Mouse (Mus musculus) cerebellum, adult 2 months (tissue): Measurements from ENCODE around the gene Slc12a8. TPM values are rescaled to one million over a fixed set of nuclear protein-coding genes. Genes with fewer than 3 reads are reported as not detected.
"Not testable (repeated sequence)": the region's sequence is repeated elsewhere in the genome, so short reads cannot be mapped to it uniquely, and the experiment has no call there.

ENCODE experiments used
- DNase-seq, 2 experiments: peaks; one replicate each; pipeline ENCODE4 v3.0.0; 2021
- H3K27ac ChIP-seq: fragments of 200-500 bp; 2 replicates; pipeline ENCODE4 v1.5.1; 2012; ENCODE audit warnings: low read length, control low read depth, inconsistent platforms; ENCODE audit not compliant: insufficient read depth
- H3K27me3 ChIP-seq: fragments of 200-500 bp; 2 replicates; pipeline ENCODE4 v1.6.1; 2012; ENCODE audit warnings: inconsistent platforms, mild to moderate bottlenecking, low read length, moderate library complexity; ENCODE audit not compliant: control insufficient read depth, insufficient read depth
- H3K4me1 ChIP-seq: fragments of 200-500 bp; 2 replicates; pipeline ENCODE4 v1.6.1; 2011; ENCODE audit warnings: low read length; ENCODE audit not compliant: control insufficient read depth, insufficient read depth
- H3K4me3 ChIP-seq: fragments of 200-500 bp; replicated peaks from 2 replicates; pipeline ENCODE3; 2011; ENCODE audit warnings: mild to moderate bottlenecking, low read depth, low read length, control low read depth; ENCODE audit not compliant: insufficient read depth
- CTCF ChIP-seq: fragments of 200-500 bp; IDR thresholded peaks from 2 replicates; pipeline ENCODE4 v1.5.1; 2011; ENCODE audit warnings: low read depth, mild to moderate bottlenecking, control low read depth, low read length, moderate library complexity, borderline replicate concordance; ENCODE audit not compliant: insufficient read depth
- POLR2A ChIP-seq: fragments of 200-500 bp; IDR thresholded peaks from 2 replicates; pipeline ENCODE4 v1.6.1; 2011; ENCODE audit warnings: low read length, control low read depth, borderline replicate concordance; ENCODE audit not compliant: insufficient read depth
- WGBS: fragments of 180-500 bp; shearing (Covaris S2); methylation state at CpG from one replicate; pipeline ENCODE4 v1.1.7; 2018; 5-methylcytosine and 5-hydroxymethylcytosine counted together
- polyA plus RNA-seq: library from polyadenylated mRNA; depleted of rRNA; stranded (reverse); fragments of >200 nt; gene quantifications from 2 replicates; pipeline ENCODE4 v1.2.3, GENCODE M21; 2012

Slc12a8 gene
- polyA plus RNA-seq, 1 experiment, result 4.9 TPM

DNA sequence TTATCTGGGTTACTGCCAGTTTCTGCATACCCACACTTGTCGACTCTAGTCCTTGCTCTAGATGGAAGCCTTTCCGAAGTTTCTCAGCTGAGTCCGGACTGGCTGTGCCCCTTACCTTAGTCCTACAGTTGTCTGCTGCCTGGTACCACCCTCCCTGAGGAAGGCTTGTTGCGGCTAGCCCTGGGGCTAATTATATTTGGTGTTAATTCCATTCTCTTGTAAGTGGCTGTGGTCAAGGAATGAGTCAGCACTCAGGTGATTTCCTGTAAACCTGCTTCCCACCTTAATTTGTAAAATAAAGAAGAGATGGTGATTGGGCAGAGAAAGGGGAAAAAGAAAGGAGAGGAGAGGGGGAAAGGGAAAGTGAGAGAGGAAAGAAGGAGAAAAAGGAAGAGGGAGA lies 9.0 kb upstream of the Slc12a8 start:
- 91% methylated on average over 4 of the region's 4 CpGs for WGBS
- Histone ChIP-seq H3K4me3 (no peak overlapping the region), H3K27ac (no peak overlapping the region), H3K4me1 (no peaks in the 10 kb centered on the region), H3K27me3 (no peaks in the 10 kb centered on the region)
- TF ChIP-seq POLR2A (no peak), CTCF (no peak)
- no peak for DNase-seq

DNA sequence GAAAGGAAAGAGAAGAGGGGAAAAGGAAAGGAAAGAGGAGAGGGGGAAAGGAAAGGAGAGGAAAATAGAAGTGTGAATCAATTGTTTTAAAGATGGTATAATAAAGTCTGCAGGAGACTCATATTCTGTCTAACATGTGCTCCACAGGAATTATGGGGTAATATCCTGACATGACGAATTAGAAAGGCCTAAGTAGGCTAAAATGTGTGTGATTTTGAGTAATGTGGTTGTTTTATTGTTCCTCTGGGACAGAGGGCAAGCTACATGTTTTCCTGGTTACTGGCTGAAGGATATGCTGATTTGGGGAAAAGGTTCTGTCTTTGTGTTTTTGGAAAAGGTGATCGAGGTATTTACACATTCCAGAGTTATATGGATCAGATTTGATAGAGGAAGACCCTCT lies 7.9 kb upstream of the Slc12a8 start:
- not testable (repeated sequence) for H3K27me3 ChIP-seq, H3K4me3 ChIP-seq, H3K4me1 ChIP-seq, H3K27ac ChIP-seq, DNase-seq
- 89% methylated on average over 2 of the region's 2 CpGs for WGBS

DNA sequence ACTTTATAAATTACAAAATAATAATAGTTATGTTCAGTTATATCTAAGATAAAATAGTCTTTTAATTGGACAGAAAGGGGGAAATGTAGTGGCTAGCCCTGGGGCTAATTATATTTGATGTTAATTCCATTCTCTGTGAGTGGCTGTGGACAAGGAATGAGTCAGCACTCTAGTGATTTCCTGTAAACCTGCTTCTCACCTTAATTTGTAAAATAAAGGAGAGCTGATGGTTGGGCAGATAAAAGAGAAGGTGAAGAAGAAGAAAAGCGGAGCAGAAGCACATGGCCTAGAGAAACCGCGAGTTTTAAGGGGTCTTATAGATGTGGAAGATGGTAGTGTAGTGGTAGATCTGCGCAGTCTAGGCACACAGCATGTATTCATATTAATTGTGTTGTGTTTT lies 6.3 kb upstream of the Slc12a8 start:
- H3K4me1 ChIP-seq, DNase-seq, H3K27ac ChIP-seq, H3K27me3 ChIP-seq, H3K4me3 ChIP-seq: not testable (repeated sequence)
- WGBS, result 94% methylated on average over 4 of the region's 4 CpGs

DNA sequence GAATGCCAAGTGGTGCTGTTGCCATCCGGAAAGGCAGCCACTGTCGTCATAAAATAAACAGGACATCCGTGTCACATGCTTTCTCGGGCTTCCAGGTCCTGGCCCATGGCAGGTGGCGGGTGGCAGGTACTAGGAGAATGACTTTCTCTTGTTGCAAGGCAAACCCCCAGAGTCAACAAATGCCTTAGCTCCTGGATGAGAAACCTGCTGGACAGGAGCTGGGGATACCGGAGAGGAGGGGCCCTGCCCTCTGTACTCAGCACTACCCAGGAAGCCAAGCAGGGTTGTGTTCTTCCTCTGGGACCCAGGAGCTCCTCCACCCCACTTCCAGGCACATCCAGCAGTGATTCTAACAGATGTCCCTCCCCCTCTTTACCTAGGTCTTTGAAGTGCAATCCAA lies 4.6 kb upstream of the Slc12a8 start:
- 82% methylated on average over 6 of the region's 6 CpGs for WGBS
- TF ChIP-seq POLR2A (no peak), CTCF (no peak)
- H3K4me1 ChIP-seq, result peaks cover 5% of the 10 kb centered on the region; the same call in 1 of the 2 replicates
- H3K4me3 ChIP-seq, result no peak overlapping the region
- no peaks in the 10 kb centered on the region for H3K27me3 ChIP-seq
- no peak for DNase-seq
- H3K27ac ChIP-seq, result no peak overlapping the region

DNA sequence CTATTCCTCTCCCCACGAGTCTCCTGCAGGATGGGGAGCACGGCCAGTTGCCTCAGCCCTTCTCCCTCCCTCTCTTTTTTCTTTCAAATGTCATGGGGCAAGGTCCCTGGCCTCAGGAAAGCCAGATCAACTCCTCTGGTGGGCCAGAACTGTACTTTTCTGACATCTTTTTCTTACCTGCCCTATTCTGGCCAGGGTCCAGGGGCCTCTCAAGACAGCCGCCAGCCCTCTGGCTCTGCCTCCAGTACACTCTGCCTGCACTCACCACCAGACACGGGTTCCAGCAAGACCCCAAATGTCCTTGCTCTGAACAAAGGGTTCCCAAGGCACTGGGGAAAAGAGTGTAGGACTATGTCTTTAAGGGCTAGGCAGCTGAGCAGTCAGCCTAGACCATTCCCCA lies 499 bp downstream of the Slc12a8 start:
- DNase-seq, result peak; percentile 27 to 42
- WGBS, result 16% methylated on average over 4 of the region's 4 CpGs
- Histone ChIP-seq H3K27me3 (no peaks in the 10 kb centered on the region), H3K4me1 (peaks cover 21% of the 10 kb centered on the region; the same call in 1 of the 2 replicates), H3K4me3 (peak overlapping the region; percentile 55), H3K27ac (no peak overlapping the region)
- no peak for TF ChIP-seq CTCF
- TF ChIP-seq POLR2A, result no peak

DNA sequence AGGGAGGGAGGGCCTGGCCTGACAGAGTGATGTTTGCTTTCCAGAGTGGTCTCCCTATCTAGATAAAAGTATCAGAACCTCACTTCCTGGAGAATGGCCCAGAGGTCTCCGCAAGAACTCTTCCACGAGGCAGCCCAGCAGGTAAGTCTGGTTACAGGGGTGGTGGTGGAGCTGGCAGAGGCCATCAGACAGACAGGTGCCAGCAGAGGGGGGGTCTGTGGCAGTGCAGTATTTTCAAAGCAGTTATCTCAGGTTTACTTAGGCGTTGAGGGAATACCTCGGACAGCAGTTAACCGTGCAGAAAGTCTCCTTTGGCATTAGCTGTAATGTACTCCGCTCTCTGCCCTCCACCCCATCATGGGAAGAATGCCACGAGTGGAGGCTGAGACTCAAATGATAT lies 1.1 kb downstream of the Slc12a8 start:
- Histone ChIP-seq H3K27me3 (no peaks in the 10 kb centered on the region), H3K27ac (no peak overlapping the region), H3K4me1 (peaks cover 21% of the 10 kb centered on the region; the same call in 1 of the 2 replicates), H3K4me3 (no peak overlapping the region)
- no peak for DNase-seq
- TF ChIP-seq POLR2A (no peak), CTCF (no peak)
- WGBS, result 61% methylated on average over 7 of the region's 7 CpGs

DNA sequence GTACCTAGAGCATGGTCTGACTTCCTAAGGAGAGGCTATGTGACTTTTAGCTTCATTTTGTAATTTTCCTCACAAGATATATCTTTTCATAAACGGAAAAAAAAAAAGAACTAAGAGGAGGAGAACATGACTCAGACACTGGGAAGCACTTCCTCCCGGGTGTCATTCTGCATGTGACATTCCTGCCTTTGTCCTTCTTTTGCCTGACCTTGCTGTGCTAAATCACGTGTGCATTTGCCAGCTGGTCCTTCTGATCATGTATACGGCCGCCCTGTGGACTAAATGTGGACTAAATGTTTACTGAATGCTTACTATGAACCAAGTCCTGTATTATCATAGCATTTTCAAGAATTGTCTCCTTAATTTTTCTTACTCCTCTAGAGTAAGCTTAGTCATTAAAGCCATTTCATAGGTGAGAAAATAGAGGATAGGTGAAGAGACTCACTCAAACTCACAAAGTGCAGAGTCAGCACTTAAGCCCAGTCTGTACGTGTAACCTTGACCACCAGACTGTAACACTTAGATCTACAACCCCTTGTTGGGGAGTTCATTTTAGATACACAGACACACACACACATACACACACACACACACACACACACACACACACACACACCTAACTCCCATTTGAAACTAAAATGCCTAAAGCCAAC lies 2.9 kb downstream of the Slc12a8 start:
- Histone ChIP-seq H3K27me3 (no peaks in the 10 kb centered on the region), H3K4me1 (peaks cover 21% of the 10 kb centered on the region; the same call in 1 of the 2 replicates), H3K4me3 (no peak overlapping the region), H3K27ac (no peak overlapping the region)
- peak in 1 of 2 experiments; percentile 52 for DNase-seq
- TF ChIP-seq CTCF, result peak; percentile 4; the same call in 1 of the 2 replicates
- TF ChIP-seq POLR2A, result no peak
- WGBS, result 22% methylated on average over 6 of the region's 6 CpGs

DNA sequence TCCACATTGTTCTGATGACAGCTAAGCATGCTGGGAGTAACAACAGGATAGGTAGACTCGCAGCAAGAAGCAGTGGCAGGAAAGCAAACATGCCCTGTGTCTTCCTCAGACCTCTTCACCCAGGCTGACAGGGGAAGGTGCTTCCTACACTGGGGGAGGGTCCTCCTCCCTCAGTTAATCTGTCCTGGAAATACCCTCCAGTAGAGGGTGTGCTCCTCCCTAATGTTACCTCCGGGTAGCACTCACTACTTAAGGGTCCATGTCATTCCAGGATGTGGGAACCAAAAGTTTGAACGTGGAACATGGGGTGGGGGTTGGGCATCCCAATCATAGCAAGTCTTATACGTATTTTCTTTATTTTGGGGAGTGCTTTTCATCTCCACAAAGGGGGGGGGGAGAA lies 5.4 kb downstream of the Slc12a8 start:
- H3K27me3 ChIP-seq, result no peaks in the 10 kb centered on the region
- H3K4me1 ChIP-seq, result peaks cover 16% of the 10 kb centered on the region; the same call in 1 of the 2 replicates
- DNase-seq, result no peak
- H3K27ac ChIP-seq, result no peak overlapping the region
- 82% methylated on average over 4 of the region's 4 CpGs for WGBS
- no peak for TF ChIP-seq POLR2A
- TF ChIP-seq CTCF, result no peak
- no peak overlapping the region for H3K4me3 ChIP-seq
